Mouse (Mus musculus) right cerebral cortex, postnatal 36 days (tissue): ENCODE measurements around the gene Zfp462.
"Not testable (repeated sequence)": the region's sequence is repeated elsewhere in the genome, so short reads cannot be mapped to it uniquely, and the experiment has no call there.

Experiments
- DNase-seq, 2 experiments: peaks; one replicate each; pipeline ENCODE4 v3.0.0; 2022; ENCODE audit warnings: low spot score in 2 of 2, mixed read lengths in 1 of 2

The Zfp462 gene

DNA sequence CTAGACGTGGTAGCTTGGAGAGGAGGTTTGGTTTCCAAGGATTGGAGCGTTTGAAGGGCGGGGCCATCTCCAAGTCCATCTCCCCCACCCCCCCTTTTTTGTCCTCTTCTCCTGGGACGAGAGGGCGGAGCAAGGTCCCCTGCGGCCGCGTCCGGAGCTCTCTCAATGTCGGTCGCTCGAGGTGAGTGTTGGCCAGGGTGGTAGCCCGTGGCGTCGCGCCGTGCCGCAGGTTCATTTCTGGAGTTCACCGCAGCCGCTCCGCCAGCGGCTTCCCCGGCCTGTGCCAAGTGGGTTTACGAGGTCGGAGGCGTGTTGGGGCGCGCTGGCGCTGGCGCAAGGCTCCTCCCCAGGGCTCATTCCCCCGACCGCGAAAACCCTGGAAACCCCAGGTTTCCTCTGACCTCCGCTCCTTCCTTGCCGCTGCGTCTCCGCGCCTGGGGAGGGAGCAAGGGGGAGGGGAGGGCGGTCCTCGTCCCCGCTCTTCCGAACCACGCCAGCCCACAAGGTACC, at the start of gene Zfp462:
Gene Zfp462, plus strand, starts transcription at position 128 of the 510 bp plus-strand sequence.
- no peak for DNase-seq

DNA sequence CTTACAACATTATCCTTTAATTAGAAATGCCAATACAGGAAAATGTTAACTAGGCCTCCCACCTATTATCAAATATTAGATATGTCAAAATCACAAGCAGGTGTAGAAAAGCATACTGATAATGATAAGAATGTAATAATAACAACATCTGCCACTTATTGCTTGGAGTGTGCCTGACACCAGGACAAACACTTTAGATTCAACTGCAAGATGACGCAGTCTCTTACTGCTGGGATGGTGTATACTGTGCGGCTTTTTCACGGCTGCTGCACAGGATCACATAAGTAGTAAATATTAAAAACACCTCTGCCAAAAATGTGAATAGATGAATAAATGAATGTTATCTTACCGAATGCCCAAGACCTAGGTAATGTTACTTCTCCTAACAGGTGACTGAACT, 48.8 kb upstream of the Zfp462 start:
- no peak for DNase-seq

GRCm38 (mm10) chr4:54904641-54905040, 40.2 kb upstream of the Zfp462 start:
- no peak for DNase-seq

DNA sequence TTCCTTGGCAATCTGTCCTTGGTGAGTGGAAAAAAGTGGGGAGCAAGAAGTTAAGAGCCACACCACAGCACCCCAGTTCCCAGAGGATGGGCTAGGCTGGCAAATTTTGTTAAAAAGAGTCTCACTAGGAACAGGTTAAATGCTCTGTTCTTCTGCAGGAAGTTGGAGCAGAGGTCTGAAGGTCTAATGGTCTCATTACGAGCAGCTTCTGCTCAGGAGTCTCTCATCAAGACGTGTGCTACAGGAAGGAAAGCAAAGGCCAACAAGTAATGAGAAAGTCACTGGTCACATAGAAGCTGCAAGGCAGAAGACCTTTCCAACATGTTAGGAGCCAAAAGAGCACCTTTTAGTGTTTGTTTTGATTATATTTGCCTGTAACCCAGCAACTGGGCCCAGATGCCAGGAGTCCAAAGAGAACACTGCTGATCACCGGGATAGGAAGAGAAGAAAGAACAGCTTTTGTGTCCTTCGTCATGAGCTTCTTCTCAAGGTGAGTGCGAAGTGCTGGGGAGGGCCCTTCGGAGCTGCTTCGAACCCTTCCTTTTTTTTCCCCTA, 39.4 kb upstream of the Zfp462 start:
- no peak for DNase-seq

DNA sequence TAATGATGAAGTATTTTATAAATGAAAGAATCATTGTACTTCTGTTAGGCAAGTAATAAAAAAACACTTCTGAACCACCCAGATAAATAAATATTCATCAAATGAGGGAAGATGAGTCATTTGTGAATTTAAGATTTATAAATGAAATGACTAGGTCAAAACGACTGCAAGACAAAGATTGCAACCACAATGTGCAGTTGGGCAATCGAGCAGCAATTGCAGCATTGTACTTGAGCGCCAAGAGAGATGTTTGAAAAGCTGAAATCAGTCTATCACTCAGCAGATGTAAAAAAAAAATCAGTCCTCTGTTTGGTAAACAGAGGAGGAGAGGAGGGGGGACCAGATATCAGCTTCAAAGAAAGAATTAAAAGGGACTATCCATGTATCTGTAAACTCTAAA, 34.5 kb upstream of the Zfp462 start:
- no peak for DNase-seq

- DNase-seq = no peak
Measured at GRCm38 (mm10) chr4:54918276-54918675, 26.6 kb upstream of the Zfp462 start.

GRCm38 (mm10) chr4:54923386-54923785, 21.5 kb upstream of the Zfp462 start:
- no peak for DNase-seq

- no peak for DNase-seq
Measured at GRCm38 (mm10) chr4:54924306-54924705, 20.5 kb upstream of the Zfp462 start.

- not testable (repeated sequence) for DNase-seq
Measured at GRCm38 (mm10) chr4:54926456-54926855, 18.4 kb upstream of the Zfp462 start.

DNA sequence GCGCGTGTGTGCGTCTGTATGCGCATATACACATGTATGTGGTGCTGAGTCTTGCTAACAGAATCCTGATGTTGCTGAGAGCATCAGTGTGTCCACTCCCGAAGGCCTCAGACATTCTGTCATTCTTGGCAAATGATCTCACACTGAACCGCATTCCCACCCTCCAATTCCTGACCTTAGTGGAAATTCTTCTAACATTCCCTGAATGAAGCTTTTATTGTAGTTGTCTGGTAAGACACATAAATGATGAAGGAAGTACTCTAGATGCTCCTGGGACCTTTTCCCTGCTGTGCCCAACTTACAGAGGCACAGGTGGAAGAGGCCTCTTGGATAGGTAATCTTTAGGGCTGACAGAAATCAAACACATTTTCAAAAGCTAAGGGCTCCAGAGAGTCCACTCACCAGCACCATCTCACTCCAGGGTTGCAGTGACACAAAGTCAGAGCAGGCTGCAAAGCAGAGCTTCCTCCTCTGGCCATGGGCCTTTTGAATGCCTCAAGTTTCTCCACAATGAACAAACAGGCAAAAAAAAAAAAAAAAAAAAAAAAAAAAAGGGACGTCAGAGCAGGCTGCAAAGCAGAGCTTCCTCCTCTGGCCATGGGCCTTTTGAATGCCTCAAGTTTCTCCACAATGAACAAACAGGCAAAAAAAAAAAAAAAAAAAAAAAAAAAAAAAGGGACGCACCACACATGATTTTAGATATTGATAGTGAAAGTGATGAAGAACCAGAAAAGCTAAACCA, 17.4 kb upstream of the Zfp462 start:
- DNase-seq = not testable (repeated sequence)

DNA sequence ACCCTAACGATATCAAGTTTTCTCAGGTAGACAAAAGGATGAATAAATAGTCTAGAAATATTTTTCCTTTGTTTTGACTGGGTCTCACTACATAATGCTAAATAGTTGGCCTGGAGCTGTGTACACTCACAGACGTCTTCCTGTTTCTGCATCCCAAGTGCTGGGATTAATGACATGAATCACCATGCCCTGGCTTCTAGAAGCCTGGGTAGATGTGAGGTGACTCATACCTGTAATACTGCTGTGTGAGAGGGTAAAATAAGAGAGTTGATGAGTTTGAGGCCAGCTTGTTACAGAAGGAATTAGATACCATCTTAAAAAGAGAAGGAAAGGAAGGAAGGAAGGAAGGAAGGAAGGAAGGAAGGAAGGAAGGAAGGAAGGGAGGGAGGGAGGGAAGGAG, 15.2 kb upstream of the Zfp462 start:
- no peak for DNase-seq

GRCm38 (mm10) chr4:54932668-54933067, 12.2 kb upstream of the Zfp462 start:
- DNase-seq = no peak

DNA sequence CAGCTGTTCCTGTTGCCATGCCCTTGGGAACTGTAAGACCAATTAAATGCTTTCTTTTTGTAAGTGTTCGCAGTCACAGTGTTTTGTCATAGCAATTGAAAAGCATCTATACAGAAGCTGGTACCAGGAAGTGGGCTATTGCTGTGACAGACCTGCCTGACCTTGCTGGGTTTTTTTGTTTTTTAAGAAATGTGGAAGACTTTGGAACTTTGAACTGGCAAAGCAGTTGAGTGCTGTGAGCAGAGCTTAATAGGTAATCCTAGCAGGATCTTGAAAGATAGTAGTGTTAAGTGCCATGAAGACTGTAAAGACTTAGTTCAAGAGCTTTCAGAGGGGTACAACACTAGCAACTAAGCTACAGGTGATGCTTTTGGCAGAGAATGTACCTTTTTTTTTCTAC, 7.7 kb upstream of the Zfp462 start:
- DNase-seq = no peak

DNA sequence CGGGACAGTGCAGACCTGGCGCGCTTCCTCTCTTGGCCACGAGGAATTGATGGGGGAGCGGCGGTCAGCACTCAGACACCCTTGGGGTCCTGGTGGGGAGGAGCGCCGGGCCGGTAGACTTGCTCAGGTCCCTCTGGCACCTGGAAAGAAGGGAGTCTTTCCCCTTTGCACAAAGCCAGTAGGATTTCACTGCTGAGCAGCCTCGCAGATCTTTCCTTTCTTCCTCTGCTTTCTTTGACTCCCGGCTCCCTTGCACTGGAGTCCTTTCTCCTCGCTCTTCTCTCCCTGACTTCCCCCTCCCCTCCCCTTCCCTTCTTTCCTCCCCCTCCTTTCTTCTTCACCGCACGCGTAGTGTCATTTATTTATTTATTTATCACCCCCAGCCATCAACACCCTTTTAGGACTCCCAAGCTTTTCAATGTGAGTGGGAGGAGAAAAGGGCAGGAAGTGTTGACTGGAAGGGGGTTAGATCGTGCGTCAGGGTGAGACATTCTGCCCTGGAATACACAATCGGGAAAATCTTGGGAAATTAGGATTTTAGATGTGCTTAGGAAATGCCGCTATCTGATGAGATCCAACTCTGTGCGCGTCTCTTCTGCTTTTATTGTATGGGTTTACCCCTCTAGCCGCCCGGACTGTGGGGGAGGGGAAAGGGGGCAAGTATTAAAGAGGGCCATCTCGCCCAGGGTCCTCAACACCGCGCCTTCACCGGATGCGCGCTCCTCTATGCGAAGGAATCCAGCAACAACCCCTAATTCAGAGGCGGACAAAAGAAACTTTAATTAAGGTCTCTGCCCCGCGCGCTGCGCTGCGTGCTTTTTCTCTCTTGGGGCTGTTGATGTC, 976 bp downstream of the Zfp462 start:
- no peak for DNase-seq

GRCm38 (mm10) chr4:54946662-54947055, 1.8 kb downstream of the Zfp462 start:
- DNase-seq = no peak

- DNase-seq = peak in 1 of 2 experiments; percentile 20
Measured at GRCm38 (mm10) chr4:54947056-54947990, 2.5 kb downstream of the Zfp462 start.

GRCm38 (mm10) chr4:54947991-54948615, 3.3 kb downstream of the Zfp462 start:
- DNase-seq = peak in 1 of 2 experiments; percentile 31

- DNase-seq = peak in 1 of 2 experiments; percentile 32
Measured at GRCm38 (mm10) chr4:54948616-54949560, 4.0 kb downstream of the Zfp462 start.

DNA sequence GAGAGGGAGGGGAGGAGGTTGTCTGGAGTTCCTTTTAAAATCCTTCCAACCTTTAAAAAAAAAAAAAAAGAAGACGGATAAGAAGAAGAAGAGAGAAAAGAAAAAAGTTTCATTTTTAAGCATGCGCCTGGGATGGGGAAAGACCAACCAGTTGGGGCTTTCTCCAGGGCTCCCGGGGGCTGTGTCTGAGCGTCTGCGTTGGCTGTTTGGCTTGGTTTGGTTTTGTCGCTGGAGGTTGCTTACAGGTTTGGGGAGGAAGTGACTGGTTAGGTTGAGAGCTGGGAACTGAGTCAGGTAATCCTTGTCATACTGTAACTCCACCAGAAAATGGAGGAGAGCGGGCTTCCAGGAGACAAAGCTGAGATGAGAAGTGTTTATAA, 4.7 kb downstream of the Zfp462 start:
- no peak for DNase-seq

- no peak for DNase-seq
Measured at GRCm38 (mm10) chr4:54950136-54950535, 5.3 kb downstream of the Zfp462 start.
